Mouse (Mus musculus): ENCODE data around the gene Psg19. TPM values are rescaled to one million over a fixed set of nuclear protein-coding genes. Genes with fewer than 3 reads are reported as not detected.
"Not testable (repeated sequence)": the region's sequence is repeated elsewhere in the genome, so short reads cannot be mapped to it uniquely, and the experiment has no call there.

The Psg19 gene
- polyA plus RNA-seq, 1 experiment, result 1.1 TPM

- TF ChIP-seq CTCF (IDR thresholded peaks at IDR 0.05; ENCODE audit: low read depth, low read length), result no peak
- no peak for TF ChIP-seq EP300 (IDR thresholded peaks at IDR 0.05; ENCODE audit: insufficient read depth, low read depth, low read length)
- TF ChIP-seq POLR2A (IDR thresholded peaks at IDR 0.05; ENCODE audit: insufficient read depth, low read length), result peak; percentile 56
- H3K9me3 ChIP-seq (replicated peaks; ENCODE audit: control insufficient read depth, insufficient read depth, low read length, poor library complexity, severe bottlenecking), result peaks cover 4% of the 10 kb centered on the region
- H3K36me3 ChIP-seq (ENCODE audit: control insufficient read depth, insufficient read depth, low read length, poor library complexity, severe bottlenecking), result no peaks in the 10 kb centered on the region
- H3K4me1 ChIP-seq (ENCODE audit: control insufficient read depth, insufficient read depth, low read length), result no peaks in the 10 kb centered on the region
- peak overlapping the region; percentile 63 for H3K4me3 ChIP-seq (ENCODE audit: low read depth, low read length)
- H3K27me3 ChIP-seq (ENCODE audit: control insufficient read depth, insufficient read depth, low read length, poor library complexity, severe bottlenecking), result no peaks in the 10 kb centered on the region
- H3K27ac ChIP-seq (ENCODE audit: insufficient read depth, low read length), result peak overlapping the region; percentile 81
- H3K9ac ChIP-seq (ENCODE audit: low read depth, poor library complexity, severe bottlenecking), result peak overlapping the region; percentile 82
Observed at GRCm38 (mm10) chr7:18748994-18749895, 49.1 kb downstream of the Psg19 start.

DNA sequence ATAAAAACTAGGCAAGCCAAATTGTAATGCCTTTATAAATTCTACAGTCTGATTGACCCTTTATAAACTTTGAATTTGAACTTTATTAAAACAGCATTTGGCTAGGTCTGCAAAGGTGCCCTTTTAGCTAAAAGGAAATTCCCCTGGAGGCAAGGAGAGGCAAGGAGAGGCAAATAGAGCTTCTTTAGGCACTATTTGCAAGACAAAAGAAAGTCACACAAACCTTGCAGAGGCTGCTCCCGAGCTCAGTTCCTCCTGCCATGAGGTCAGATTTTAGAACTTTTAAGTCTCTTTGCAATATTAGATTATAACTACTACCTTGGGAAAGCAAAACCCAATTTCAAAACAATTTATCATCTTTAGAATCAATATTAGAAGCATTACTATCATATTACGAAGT, 50.9 kb downstream of the Psg19 start:
- H3K36me3 ChIP-seq (ENCODE audit: control insufficient read depth, insufficient read depth, low read length, poor library complexity, severe bottlenecking); H3K27ac ChIP-seq (ENCODE audit: insufficient read depth, low read length); H3K4me3 ChIP-seq (ENCODE audit: low read depth, low read length); H3K9me3 ChIP-seq (replicated peaks; ENCODE audit: control insufficient read depth, insufficient read depth, low read length, poor library complexity, severe bottlenecking); H3K27me3 ChIP-seq (ENCODE audit: control insufficient read depth, insufficient read depth, low read length, poor library complexity, severe bottlenecking); H3K4me1 ChIP-seq (ENCODE audit: control insufficient read depth, insufficient read depth, low read length): not testable (repeated sequence)
- H3K9ac ChIP-seq (ENCODE audit: low read depth, poor library complexity, severe bottlenecking), result peak overlapping the region; percentile 82; the same call in 1 of the 2 replicates
- peak; percentile 67; the same call in 1 of the 2 replicates for TF ChIP-seq EP300 (IDR thresholded peaks at IDR 0.05; ENCODE audit: insufficient read depth, low read depth, low read length)

DNA sequence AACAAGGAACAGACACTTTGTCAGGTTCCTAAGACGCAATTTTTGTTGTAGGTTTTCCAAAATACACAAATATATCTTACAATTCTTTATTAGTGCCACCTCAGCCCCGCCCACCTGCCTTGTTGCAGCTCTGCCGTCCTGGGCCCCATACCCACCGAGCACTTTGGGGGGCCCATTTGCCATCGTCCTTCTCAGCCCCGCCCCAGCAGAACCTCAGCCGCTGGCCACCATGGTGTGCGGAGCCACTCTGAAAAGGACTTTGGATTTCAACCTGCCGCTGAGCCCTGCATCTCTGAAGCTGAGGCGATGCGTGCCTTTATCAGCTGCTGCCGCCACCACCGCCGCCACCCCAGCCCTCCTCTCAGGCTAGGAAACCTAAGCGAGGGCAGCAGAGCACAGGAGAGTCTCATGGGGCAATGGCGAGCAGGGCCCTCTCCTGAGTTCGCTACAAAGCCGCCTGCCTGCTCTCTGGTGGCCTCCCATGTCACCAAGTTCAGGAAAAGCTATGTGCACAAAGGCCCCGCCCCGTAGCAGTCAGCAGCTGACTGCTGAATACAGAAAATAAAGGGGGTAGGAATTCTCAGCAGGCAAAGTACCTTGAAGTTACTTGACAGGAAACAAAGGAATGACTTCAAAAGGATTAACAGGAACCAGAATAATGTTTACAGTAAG, 52.0 kb downstream of the Psg19 start:
- H3K27me3 ChIP-seq (ENCODE audit: control insufficient read depth, insufficient read depth, low read length, poor library complexity, severe bottlenecking), result no peaks in the 10 kb centered on the region
- no peaks in the 10 kb centered on the region; the same call in 1 of the 2 replicates for H3K36me3 ChIP-seq (ENCODE audit: control insufficient read depth, insufficient read depth, low read length, poor library complexity, severe bottlenecking)
- peak overlapping the region; percentile 28 for H3K9ac ChIP-seq (ENCODE audit: low read depth, poor library complexity, severe bottlenecking)
- peak; percentile 68 for TF ChIP-seq EP300 (IDR thresholded peaks at IDR 0.05; ENCODE audit: insufficient read depth, low read depth, low read length)
- no peak for TF ChIP-seq POLR2A (IDR thresholded peaks at IDR 0.05; ENCODE audit: insufficient read depth, low read length)
- H3K4me3 ChIP-seq (ENCODE audit: low read depth, low read length), result peak overlapping the region; percentile 81
- H3K27ac ChIP-seq (ENCODE audit: insufficient read depth, low read length), result peak overlapping the region; percentile 81
- peaks cover 4% of the 10 kb centered on the region for H3K9me3 ChIP-seq (replicated peaks; ENCODE audit: control insufficient read depth, insufficient read depth, low read length, poor library complexity, severe bottlenecking)
- H3K4me1 ChIP-seq (ENCODE audit: control insufficient read depth, insufficient read depth, low read length), result peaks cover 2% of the 10 kb centered on the region

Other genes starting within 250 kb of the Psg19 start
- gene Psg27, start 231.2 kb downstream of the Psg19 start, polyA plus RNA-seq (2011; ENCODE audit: insufficient read depth, insufficient read length, low read depth, missing spikeins), result 0.90 and 4.1 TPM in 2 replicates
- gene Psg23, start 182.0 kb downstream of the Psg19 start, polyA plus RNA-seq (2011; ENCODE audit: insufficient read depth, insufficient read length, low read depth, missing spikeins), result 0.68 and 2.2 TPM in 2 replicates
- 3.3 and 9.5 TPM in 2 replicates for gene Psg21, start 141.8 kb downstream of the Psg19 start, polyA plus RNA-seq (2011; ENCODE audit: insufficient read depth, insufficient read length, low read depth, missing spikeins)
- gene Psg20, start 112.3 kb downstream of the Psg19 start, polyA plus RNA-seq (2011; ENCODE audit: insufficient read depth, insufficient read length, low read depth, missing spikeins), result not detected in 2 replicates
- gene Psg22, start 80.4 kb downstream of the Psg19 start, polyA plus RNA-seq (2011; ENCODE audit: insufficient read depth, insufficient read length, low read depth, missing spikeins), result not detected in 2 replicates
- gene Psg17, start 23.1 kb upstream of the Psg19 start, polyA plus RNA-seq (2011; ENCODE audit: insufficient read depth, insufficient read length, low read depth, missing spikeins), result 1.3 and 1.8 TPM in 2 replicates
- 0.35 and 1.1 TPM in 2 replicates for gene Mill2, start 41.4 kb upstream of the Psg19 start, polyA plus RNA-seq (2011; ENCODE audit: insufficient read depth, insufficient read length, low read depth, missing spikeins)
- gene Pglyrp1, start 72.8 kb upstream of the Psg19 start, polyA plus RNA-seq (2011; ENCODE audit: insufficient read depth, insufficient read length, low read depth, missing spikeins), result 1.8 and 3.1 TPM in 2 replicates
- 36.4 and 39.9 TPM in 2 replicates for gene Ccdc61, start 111.9 kb upstream of the Psg19 start, polyA plus RNA-seq (2011; ENCODE audit: insufficient read depth, insufficient read length, low read depth, missing spikeins)
- gene Nova2, start 127.4 kb upstream of the Psg19 start, polyA plus RNA-seq (2011; ENCODE audit: insufficient read depth, insufficient read length, low read depth, missing spikeins), result 7.5 TPM in 2 replicates
- gene Nanos2, start 188.9 kb upstream of the Psg19 start, polyA plus RNA-seq (2011; ENCODE audit: insufficient read depth, insufficient read length, low read depth, missing spikeins), result not detected in 2 replicates
- gene Mypop, start 192.7 kb upstream of the Psg19 start, polyA plus RNA-seq (2011; ENCODE audit: insufficient read depth, insufficient read length, low read depth, missing spikeins), result 4.0 and 5.5 TPM in 2 replicates
- 16.2 and 20.9 TPM in 2 replicates for gene Irf2bp1, start 205.5 kb upstream of the Psg19 start, polyA plus RNA-seq (2011; ENCODE audit: insufficient read depth, insufficient read length, low read depth, missing spikeins)
- 2.5 and 2.6 TPM in 2 replicates for gene Foxa3, start 225.0 kb upstream of the Psg19 start, polyA plus RNA-seq (2011; ENCODE audit: insufficient read depth, insufficient read length, low read depth, missing spikeins)
- 102 and 119 TPM in 2 replicates for gene Sympk, start 225.9 kb upstream of the Psg19 start, polyA plus RNA-seq (2011; ENCODE audit: insufficient read depth, insufficient read length, low read depth, missing spikeins)